Mouse (Mus musculus) spleen, postnatal 36 days (tissue): ENCODE data around the gene Itgb8.
A peak's percentile ranks its signal among the peaks of the same experiment; 100 is the strongest.

ENCODE experiments used
- DNase-seq, 2 experiments: peaks; one replicate each; pipeline ENCODE4 v3.0.0; 2022; ENCODE audit warnings: low spot score in 2 of 2, mixed read lengths in 1 of 2

Gene Itgb8

GRCm38 (mm10) chr12:119146031-119146430 lies 92.6 kb downstream of the Itgb8 start:
- DNase-seq: no peak

GRCm38 (mm10) chr12:119137946-119138345 lies 100.7 kb downstream of the Itgb8 start:
- no peak for DNase-seq

- DNase-seq: peak; percentile 50 to 57
Observed at GRCm38 (mm10) chr12:119113522-119114135, 125.0 kb downstream of the Itgb8 start.

GRCm38 (mm10) chr12:119110091-119110490 lies 128.5 kb downstream of the Itgb8 start:
- DNase-seq: no peak
